Mouse (Mus musculus) G1E (cell line): Measurements from ENCODE around the gene 2610507B11Rik. TPM values are rescaled to one million over a fixed set of nuclear protein-coding genes. Genes with fewer than 3 reads are reported as not detected.

ENCODE experiments used
- ATAC-seq: 2 replicates; pipeline ENCODE4 v1.8.0; 2016; ENCODE audit warnings: mild to moderate bottlenecking; ENCODE audit not compliant: insufficient number of reproducible peaks, poor library complexity, low FRiP score, severe bottlenecking; ENCODE audit errors: extremely low read depth
- DNase-seq: peaks from one replicate; pipeline ENCODE4 v3.0.0; 2012; ENCODE audit warnings: low spot score
- H3K27me3 ChIP-seq: 2 replicates; pipeline ENCODE4 v1.6.1; 2012; ENCODE audit warnings: mild to moderate bottlenecking, low read length, inconsistent platforms; ENCODE audit not compliant: insufficient read depth
- H3K36me3 ChIP-seq: replicated peaks from 2 replicates; pipeline ENCODE3; 2012; ENCODE audit warnings: mild to moderate bottlenecking, inconsistent platforms
- H3K4me1 ChIP-seq: 2 replicates; pipeline ENCODE4 v1.6.1; 2012; ENCODE audit warnings: low read depth, low read length, inconsistent platforms, mixed read lengths; ENCODE audit not compliant: insufficient read depth
- H3K4me3 ChIP-seq: 2 replicates; pipeline ENCODE4 v1.5.1; 2012; ENCODE audit warnings: low read depth, mild to moderate bottlenecking, inconsistent platforms, low read length, moderate library complexity, mixed read lengths
- H3K9me3 ChIP-seq: replicated peaks from 2 replicates; pipeline ENCODE4 v1.6.1; 2012; ENCODE audit warnings: inconsistent platforms
- CTCF ChIP-seq: IDR thresholded peaks from 2 replicates; pipeline ENCODE4 v1.5.1; 2012; ENCODE audit warnings: low read depth, low read length, inconsistent platforms, mixed read lengths
- GATA1 ChIP-seq: IDR thresholded peaks from 2 replicates; pipeline ENCODE4 v1.6.1; 2012; ENCODE audit warnings: borderline replicate concordance, low read length, inconsistent platforms, mixed read lengths
- GATA2 ChIP-seq: IDR thresholded peaks from 2 replicates; pipeline ENCODE4 v1.6.1; 2012; ENCODE audit warnings: low read depth, low read length, inconsistent platforms, borderline replicate concordance
- POLR2AphosphoS5 ChIP-seq: IDR thresholded peaks from 2 replicates; pipeline ENCODE4 v1.6.1; 2012; ENCODE audit warnings: low read depth, low read length, inconsistent platforms; ENCODE audit not compliant: insufficient replicate concordance
- TAL1 ChIP-seq: conservative IDR thresholded peaks from 2 replicates; pipeline ENCODE4 v1.6.1; 2012; ENCODE audit warnings: low read depth, low read length, inconsistent platforms, mixed read lengths
- polyA plus RNA-seq: library from polyadenylated mRNA; stranded (reverse); fragments of >175 nt; gene quantifications from 2 replicates; pipeline ENCODE4 v1.2.3, GENCODE M21; 2012
- total RNA-seq, 2 experiments: library from RNA; stranded (forward) in 1 of 2; stranded (reverse) in 1 of 2; fragments of 200-1000 nt in 1 of 2; fragments of >200 nt in 1 of 2; fragmentation: Nextera tagmentation in 1 of 2; gene quantifications; 2 replicates each; pipeline ENCODE4 v1.2.3; 2014 to 2017

The 2610507B11Rik gene
- total and polyA plus RNA-seq, 3 experiments: 55.8 to 113 (median 70.6) TPM

DNA sequence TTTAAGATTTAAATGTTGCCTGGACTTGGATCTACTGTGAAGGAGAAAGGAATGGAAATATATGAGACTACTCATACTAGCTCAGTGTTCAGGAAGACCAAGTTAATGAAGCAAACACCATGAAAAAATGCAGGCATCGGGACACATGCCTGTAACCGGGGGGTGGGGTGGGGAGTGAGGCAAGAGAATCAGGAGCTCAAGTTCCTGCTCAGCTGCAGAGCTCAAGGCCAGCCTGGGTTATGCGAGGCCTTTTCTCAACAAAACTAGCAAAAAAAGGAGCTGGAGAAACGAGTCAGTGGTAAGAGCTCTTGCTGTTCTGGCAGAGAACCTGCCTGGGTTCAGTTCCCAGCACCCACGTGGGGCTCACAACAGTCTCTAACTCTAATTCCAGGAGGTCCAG, 72.4 kb downstream of the 2610507B11Rik start:
- Histone ChIP-seq H3K9me3 (no peaks in the 10 kb centered on the region), H3K4me1 (peaks cover 7% of the 10 kb centered on the region), H3K36me3 (peaks cover 77% of the 10 kb centered on the region), H3K4me3 (no peak overlapping the region), H3K27me3 (no peaks in the 10 kb centered on the region)
- DNase-seq (no peak), ATAC-seq (no peak)
- TF ChIP-seq GATA2 (no peak), POLR2AphosphoS5 (no peak), GATA1 (no peak), TAL1 (no peak), CTCF (no peak)

DNA sequence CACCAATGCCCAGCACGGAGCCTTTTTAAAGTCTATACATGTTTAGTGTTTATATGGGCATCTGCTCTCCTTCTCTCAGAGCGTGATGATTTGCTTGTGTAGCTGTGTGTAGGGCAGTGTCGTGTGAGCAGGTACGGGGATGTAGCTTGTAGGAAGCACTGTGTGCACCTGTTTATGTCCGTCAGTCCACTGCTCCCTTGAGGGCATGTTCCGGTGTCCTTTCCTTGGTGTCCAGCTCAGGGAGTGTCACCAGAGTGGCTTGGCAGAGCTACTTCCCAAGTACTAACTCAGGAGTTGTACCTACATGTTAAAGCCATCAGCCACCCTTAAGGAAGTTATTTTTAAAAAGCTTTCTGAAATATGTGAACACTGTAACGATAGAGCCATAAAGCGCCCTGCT, 75.5 kb downstream of the 2610507B11Rik start:
- no peak for ATAC-seq

More for the DNA sequence above, 75.5 kb downstream of the 2610507B11Rik start:
- TF ChIP-seq POLR2AphosphoS5: no peak
- TF ChIP-seq GATA2: no peak
- TF ChIP-seq TAL1: no peak
- no peak for TF ChIP-seq GATA1
- TF ChIP-seq CTCF: no peak
- no peak for DNase-seq
- peaks cover 93% of the 10 kb centered on the region for H3K36me3 ChIP-seq
- H3K4me3 ChIP-seq: no peak overlapping the region
- no peaks in the 10 kb centered on the region for H3K4me1 ChIP-seq
- no peaks in the 10 kb centered on the region for H3K27me3 ChIP-seq
- H3K9me3 ChIP-seq: no peaks in the 10 kb centered on the region

Other genes with a start within 250 kb of the 2610507B11Rik start
Only the 20 nearest of the 23 such genes appear.
- gene Dhrs13, start 229.5 kb upstream of the 2610507B11Rik start, total RNA-seq (2014; fragmentation: Nextera tagmentation): 7.2 and 11.0 TPM in 2 replicates
- 9.2 and 10.0 TPM in 2 replicates for gene Dhrs13, start 229.5 kb upstream of the 2610507B11Rik start, total RNA-seq (2017)
- 6.9 and 7.9 TPM in 2 replicates for gene Dhrs13, start 229.5 kb upstream of the 2610507B11Rik start, polyA plus RNA-seq
- 18.0 and 19.4 TPM in 2 replicates for gene Flot2, start 223.8 kb upstream of the 2610507B11Rik start, total RNA-seq (2014; fragmentation: Nextera tagmentation)
- gene Flot2, start 223.8 kb upstream of the 2610507B11Rik start, total RNA-seq (2017): 20.6 and 21.3 TPM in 2 replicates
- 13.8 and 15.6 TPM in 2 replicates for gene Flot2, start 223.8 kb upstream of the 2610507B11Rik start, polyA plus RNA-seq
- gene Eral1, start 181.4 kb upstream of the 2610507B11Rik start, total RNA-seq (2014; fragmentation: Nextera tagmentation): 60.3 and 65.4 TPM in 2 replicates
- 35.0 and 35.7 TPM in 2 replicates for gene Eral1, start 181.4 kb upstream of the 2610507B11Rik start, total RNA-seq (2017)
- gene Eral1, start 181.4 kb upstream of the 2610507B11Rik start, polyA plus RNA-seq: 5.0 and 8.7 TPM in 2 replicates
- 14.1 and 18.1 TPM in 2 replicates for gene Fam222b, start 167.1 kb upstream of the 2610507B11Rik start, total RNA-seq (2014; fragmentation: Nextera tagmentation)
- gene Fam222b, start 167.1 kb upstream of the 2610507B11Rik start, total RNA-seq (2017): 1.5 and 1.9 TPM in 2 replicates
- gene Fam222b, start 167.1 kb upstream of the 2610507B11Rik start, polyA plus RNA-seq: 28.9 and 30.3 TPM in 2 replicates
- 26.2 and 42.8 TPM in 2 replicates for gene Traf4, start 96.2 kb upstream of the 2610507B11Rik start, total RNA-seq (2014; fragmentation: Nextera tagmentation)
- 7.0 and 9.2 TPM in 2 replicates for gene Traf4, start 96.2 kb upstream of the 2610507B11Rik start, total RNA-seq (2017)
- gene Traf4, start 96.2 kb upstream of the 2610507B11Rik start, polyA plus RNA-seq: 53.0 and 74.4 TPM in 2 replicates
- 7.8 and 14.8 TPM in 2 replicates for gene Nek8, start 85.1 kb upstream of the 2610507B11Rik start, total RNA-seq (2014; fragmentation: Nextera tagmentation)
- 7.8 and 9.9 TPM in 2 replicates for gene Nek8, start 85.1 kb upstream of the 2610507B11Rik start, total RNA-seq (2017)
- 7.3 and 8.5 TPM in 2 replicates for gene Nek8, start 85.1 kb upstream of the 2610507B11Rik start, polyA plus RNA-seq
- gene Tlcd1, start 85.0 kb upstream of the 2610507B11Rik start, total RNA-seq (2014; fragmentation: Nextera tagmentation): 14.7 and 15.5 TPM in 2 replicates
- 6.7 TPM in 2 replicates for gene Tlcd1, start 85.0 kb upstream of the 2610507B11Rik start, total RNA-seq (2017)
- gene Tlcd1, start 85.0 kb upstream of the 2610507B11Rik start, polyA plus RNA-seq: 47.8 and 59.3 TPM in 2 replicates
- gene Rpl23a, start 78.2 kb upstream of the 2610507B11Rik start, total RNA-seq (2014; fragmentation: Nextera tagmentation): 1,467 and 1,695 TPM in 2 replicates
- 2,502 and 2,557 TPM in 2 replicates for gene Rpl23a, start 78.2 kb upstream of the 2610507B11Rik start, total RNA-seq (2017)
- gene Rpl23a, start 78.2 kb upstream of the 2610507B11Rik start, polyA plus RNA-seq: 844 and 2,130 TPM in 2 replicates
- 0.60 TPM in 1 of 2 replicates, not detected in the other for gene Rab34, start 73.3 kb upstream of the 2610507B11Rik start, total RNA-seq (2014; fragmentation: Nextera tagmentation)
- not detected in 2 replicates for gene Rab34, start 73.3 kb upstream of the 2610507B11Rik start, total RNA-seq (2017)
- gene Rab34, start 73.3 kb upstream of the 2610507B11Rik start, polyA plus RNA-seq: 0.52 and 0.95 TPM in 2 replicates
- not detected in 2 replicates for gene Proca1, start 68.4 kb upstream of the 2610507B11Rik start, total RNA-seq (2014; fragmentation: Nextera tagmentation)
- gene Proca1, start 68.4 kb upstream of the 2610507B11Rik start, total RNA-seq (2017): 0.22 TPM in 1 of 2 replicates, not detected in the other
- gene Proca1, start 68.4 kb upstream of the 2610507B11Rik start, polyA plus RNA-seq: not detected in 2 replicates
- gene Sdf2, start 16.0 kb upstream of the 2610507B11Rik start, total RNA-seq (2014; fragmentation: Nextera tagmentation): 19.5 and 22.7 TPM in 2 replicates
- 31.5 and 41.4 TPM in 2 replicates for gene Sdf2, start 16.0 kb upstream of the 2610507B11Rik start, total RNA-seq (2017)
- gene Sdf2, start 16.0 kb upstream of the 2610507B11Rik start, polyA plus RNA-seq: 2.3 and 7.8 TPM in 2 replicates
- gene Supt6, start 15.8 kb upstream of the 2610507B11Rik start, total RNA-seq (2014; fragmentation: Nextera tagmentation): 118 and 127 TPM in 2 replicates
- 34.5 and 44.9 TPM in 2 replicates for gene Supt6, start 15.8 kb upstream of the 2610507B11Rik start, total RNA-seq (2017)
- 129 and 137 TPM in 2 replicates for gene Supt6, start 15.8 kb upstream of the 2610507B11Rik start, polyA plus RNA-seq
- 2.5 and 3.7 TPM in 2 replicates for gene BC030499, start 29.1 kb downstream of the 2610507B11Rik start, total RNA-seq (2014; fragmentation: Nextera tagmentation)
- gene BC030499, start 29.1 kb downstream of the 2610507B11Rik start, total RNA-seq (2017): 0.99 and 1.2 TPM in 2 replicates
- 0.04 TPM in 1 of 2 replicates, not detected in the other for gene BC030499, start 29.1 kb downstream of the 2610507B11Rik start, polyA plus RNA-seq
- 70.7 and 71.3 TPM in 2 replicates for gene Spag5, start 39.8 kb downstream of the 2610507B11Rik start, total RNA-seq (2014; fragmentation: Nextera tagmentation)
- gene Spag5, start 39.8 kb downstream of the 2610507B11Rik start, total RNA-seq (2017): 60.8 and 66.5 TPM in 2 replicates
- 55.3 and 77.5 TPM in 2 replicates for gene Spag5, start 39.8 kb downstream of the 2610507B11Rik start, polyA plus RNA-seq
- 0.83 and 4.3 TPM in 2 replicates for gene Aldoc, start 61.2 kb downstream of the 2610507B11Rik start, total RNA-seq (2014; fragmentation: Nextera tagmentation)
- 10.2 and 12.9 TPM in 2 replicates for gene Aldoc, start 61.2 kb downstream of the 2610507B11Rik start, total RNA-seq (2017)
- gene Aldoc, start 61.2 kb downstream of the 2610507B11Rik start, polyA plus RNA-seq: 7.2 and 10.6 TPM in 2 replicates
- gene Pigs, start 66.7 kb downstream of the 2610507B11Rik start, total RNA-seq (2014; fragmentation: Nextera tagmentation): 30.5 and 36.8 TPM in 2 replicates
- gene Pigs, start 66.7 kb downstream of the 2610507B11Rik start, total RNA-seq (2017): 13.9 and 14.1 TPM in 2 replicates
- 60.4 and 74.5 TPM in 2 replicates for gene Pigs, start 66.7 kb downstream of the 2610507B11Rik start, polyA plus RNA-seq
- gene Unc119, start 81.7 kb downstream of the 2610507B11Rik start, total RNA-seq (2014; fragmentation: Nextera tagmentation): 4.3 and 6.7 TPM in 2 replicates
- gene Unc119, start 81.7 kb downstream of the 2610507B11Rik start, total RNA-seq (2017): 10.3 and 11.8 TPM in 2 replicates
- 8.2 and 8.8 TPM in 2 replicates for gene Unc119, start 81.7 kb downstream of the 2610507B11Rik start, polyA plus RNA-seq
- not detected in 2 replicates for gene Foxn1, start 124.8 kb downstream of the 2610507B11Rik start, total RNA-seq (2014; fragmentation: Nextera tagmentation)
- 0.05 TPM in 1 of 2 replicates, not detected in the other for gene Foxn1, start 124.8 kb downstream of the 2610507B11Rik start, total RNA-seq (2017)
- gene Foxn1, start 124.8 kb downstream of the 2610507B11Rik start, polyA plus RNA-seq: not detected in 2 replicates
- not detected in 2 replicates for gene Slc13a2, start 160.5 kb downstream of the 2610507B11Rik start, total RNA-seq (2014; fragmentation: Nextera tagmentation)
- not detected in 2 replicates for gene Slc13a2, start 160.5 kb downstream of the 2610507B11Rik start, total RNA-seq (2017)
- gene Slc13a2, start 160.5 kb downstream of the 2610507B11Rik start, polyA plus RNA-seq: not detected in 2 replicates
- gene Slc46a1, start 203.9 kb downstream of the 2610507B11Rik start, total RNA-seq (2014; fragmentation: Nextera tagmentation): not detected in 2 replicates
- 0.11 and 0.12 TPM in 2 replicates for gene Slc46a1, start 203.9 kb downstream of the 2610507B11Rik start, total RNA-seq (2017)
- not detected in 2 replicates for gene Slc46a1, start 203.9 kb downstream of the 2610507B11Rik start, polyA plus RNA-seq